Mouse (Mus musculus) kidney, adult 2 months (tissue): ENCODE results near the gene Tsx. TPM values are rescaled to one million over a fixed set of nuclear protein-coding genes. Genes with fewer than 3 reads are reported as not detected.
A peak's percentile ranks its signal among the peaks of the same experiment; 100 is the strongest.
"Not testable (repeated sequence)": the region's sequence is repeated elsewhere in the genome, so short reads cannot be mapped to it uniquely, and the experiment has no call there.

ENCODE experiments used
- DNase-seq: peaks from one replicate; pipeline ENCODE4 v3.0.0; 2021
- H3K27ac ChIP-seq: fragments of 200-500 bp; 2 replicates; pipeline ENCODE4 v1.5.1; 2012; ENCODE audit warnings: low read depth, low read length, control low read depth, inconsistent platforms; ENCODE audit not compliant: insufficient read depth
- H3K27me3 ChIP-seq: fragments of 200-500 bp; replicated peaks from 2 replicates; pipeline ENCODE4 v1.6.1; 2012; ENCODE audit warnings: mild to moderate bottlenecking, moderate library complexity, low read length, inconsistent platforms; ENCODE audit not compliant: control insufficient read depth, insufficient read depth
- H3K36me3 ChIP-seq: fragments of 200-500 bp; 2 replicates; pipeline ENCODE4 v1.6.1; 2012; ENCODE audit warnings: mild to moderate bottlenecking, moderate library complexity, low read length, inconsistent platforms; ENCODE audit not compliant: control insufficient read depth, insufficient read depth
- H3K4me1 ChIP-seq: fragments of 200-500 bp; 2 replicates; pipeline ENCODE4 v1.6.1; 2011; ENCODE audit warnings: low read length; ENCODE audit not compliant: control insufficient read depth, insufficient read depth
- H3K4me3 ChIP-seq: fragments of 200-500 bp; 2 replicates; pipeline ENCODE4 v1.5.1; 2011; ENCODE audit warnings: mild to moderate bottlenecking, low read depth, low read length, control low read depth; ENCODE audit not compliant: insufficient read depth
- CTCF ChIP-seq: fragments of 200-500 bp; conservative IDR thresholded peaks from 2 replicates; pipeline ENCODE4 v1.5.1; 2011; ENCODE audit warnings: low read depth, mild to moderate bottlenecking, control low read depth, low read length, moderate library complexity, mixed read lengths; ENCODE audit not compliant: insufficient read depth, insufficient read length
- POLR2A ChIP-seq: fragments of 200-500 bp; IDR thresholded peaks from one replicate; pipeline ENCODE4 v1.6.1; 2011; ENCODE audit warnings: low read depth, low read length, control low read depth
- WGBS: fragments of 180-500 bp; shearing (Covaris S2); methylation state at CpG from one replicate; pipeline ENCODE4 v1.1.7; 2018; 5-methylcytosine and 5-hydroxymethylcytosine counted together
- polyA plus RNA-seq: library from polyadenylated mRNA; depleted of rRNA; stranded (reverse); fragments of >200 nt; gene quantifications from 2 replicates; pipeline ENCODE4 v1.2.3, GENCODE M21; 2012; rRNA removed

Tsx gene
- polyA plus RNA-seq, 1 experiment = 0.13 TPM

- TF ChIP-seq POLR2A (no peak), CTCF (no peak)
- WGBS = 1% methylated on average over 34 of the region's 34 CpGs
- peak overlapping the region; percentile 37 for H3K4me3 ChIP-seq
- peak; percentile 25 for DNase-seq
- no peaks in the 10 kb centered on the region for H3K36me3 ChIP-seq
- no peaks in the 10 kb centered on the region; the same call in 1 of the 2 replicates for H3K27me3 ChIP-seq
- H3K4me1 ChIP-seq = no peaks in the 10 kb centered on the region
- H3K27ac ChIP-seq = no peak overlapping the region
Observed at GRCm38 (mm10) chrX:103447539-103448169, 33.4 kb downstream of the Tsx start.

- H3K4me3 ChIP-seq, DNase-seq, H3K4me1 ChIP-seq, H3K27ac ChIP-seq, H3K27me3 ChIP-seq, H3K36me3 ChIP-seq: not testable (repeated sequence)
- WGBS = 61% methylated on average over 10 of the region's 13 CpGs
Observed at GRCm38 (mm10) chrX:103448429-103448828, 34.2 kb downstream of the Tsx start.

GRCm38 (mm10) chrX:103448943-103449722 lies 34.9 kb downstream of the Tsx start:
- H3K4me3 ChIP-seq, DNase-seq, H3K27ac ChIP-seq, H3K27me3 ChIP-seq, H3K4me1 ChIP-seq, H3K36me3 ChIP-seq: not testable (repeated sequence)
- 96% methylated on average over 16 of the region's 27 CpGs for WGBS

GRCm38 (mm10) chrX:103452815-103453214 lies 38.5 kb downstream of the Tsx start:
- no peak for DNase-seq
- 88% methylated on average over 6 of the region's 6 CpGs for WGBS

GRCm38 (mm10) chrX:103460056-103460455 lies 45.8 kb downstream of the Tsx start:
- WGBS = 57% methylated on average over 5 of the region's 5 CpGs

More at GRCm38 (mm10) chrX:103452815-103453214, 38.5 kb downstream of the Tsx start:
- Histone ChIP-seq H3K27ac (no peak overlapping the region), H3K27me3 (no peaks in the 10 kb centered on the region; the same call in 1 of the 2 replicates), H3K36me3 (no peaks in the 10 kb centered on the region), H3K4me3 (no peak overlapping the region), H3K4me1 (no peaks in the 10 kb centered on the region)
- TF ChIP-seq CTCF = no peak
- no peak for TF ChIP-seq POLR2A

GRCm38 (mm10) chrX:103468998-103469397 lies 54.7 kb downstream of the Tsx start:
- H3K4me1 ChIP-seq = no peaks in the 10 kb centered on the region
- H3K4me3 ChIP-seq = no peak overlapping the region
- no peak overlapping the region for H3K27ac ChIP-seq
- H3K36me3 ChIP-seq = no peaks in the 10 kb centered on the region
- TF ChIP-seq POLR2A (no peak), CTCF (0 out of 2 replicates have a peak, but pooled peaks have one; percentile 8)
- no peak for DNase-seq
- H3K27me3 ChIP-seq = no peaks in the 10 kb centered on the region
- 73% methylated on average over 2 of the region's 2 CpGs for WGBS

More at GRCm38 (mm10) chrX:103460056-103460455, 45.8 kb downstream of the Tsx start:
- no peak overlapping the region for H3K27ac ChIP-seq
- no peak overlapping the region for H3K4me3 ChIP-seq
- no peaks in the 10 kb centered on the region for H3K27me3 ChIP-seq
- TF ChIP-seq POLR2A = no peak
- TF ChIP-seq CTCF = 0 out of 2 replicates have a peak, but pooled peaks have one; percentile 18
- H3K36me3 ChIP-seq = no peaks in the 10 kb centered on the region
- no peaks in the 10 kb centered on the region for H3K4me1 ChIP-seq
- DNase-seq = no peak

GRCm38 (mm10) chrX:103472346-103472745 lies 58.1 kb downstream of the Tsx start:
- TF ChIP-seq CTCF = no peak
- no peak for TF ChIP-seq POLR2A
- Histone ChIP-seq H3K4me3 (no peak overlapping the region), H3K36me3 (no peaks in the 10 kb centered on the region), H3K27ac (no peak overlapping the region), H3K4me1 (no peaks in the 10 kb centered on the region), H3K27me3 (no peaks in the 10 kb centered on the region)
- WGBS = 74% methylated on average over 3 of the region's 3 CpGs
- DNase-seq = no peak

Other genes with a start within 250 kb of the Tsx start
- gene Nap1l2, start 227.8 kb upstream of the Tsx start, polyA plus RNA-seq = not detected in 2 replicates
- 0.09 and 0.10 TPM in 2 replicates for gene Cdx4, start 93.1 kb upstream of the Tsx start, polyA plus RNA-seq
- gene Chic1, start 58.0 kb upstream of the Tsx start, polyA plus RNA-seq = 0.91 and 1.5 TPM in 2 replicates
- gene Gm26992, start 7.5 kb downstream of the Tsx start, polyA plus RNA-seq = not detected in 2 replicates
- 0.09 and 0.19 TPM in 2 replicates for gene Zcchc13, start 216.1 kb downstream of the Tsx start, polyA plus RNA-seq